Mouse (Mus musculus): Measurements from ENCODE around the gene Lpin2. TPM values are rescaled to one million over a fixed set of nuclear protein-coding genes. Genes with fewer than 3 reads are reported as not detected.

The Lpin2 gene
- polyA plus RNA-seq, 2 experiments = 31.4 to 36.1 TPM

- WGBS = 88% methylated on average over 9 of the region's 9 CpGs
- Histone ChIP-seq H3K9me3 (ENCODE audit: control insufficient read depth, low read length) (no peaks in the 10 kb centered on the region), H3K36me3 (ENCODE audit: control insufficient read depth, insufficient read depth, low read length) (peaks cover 89% of the 10 kb centered on the region), H3K27ac (replicated peaks; ENCODE audit: low read depth, low read length) (no peak overlapping the region), H3K9ac (ENCODE audit: low read depth, low read length, severe bottlenecking) (no peak overlapping the region), H3K4me3 (replicated peaks; ENCODE audit: low read length) (no peak overlapping the region), H3K4me2 (replicated peaks; ENCODE audit: low read depth, low read length, severe bottlenecking) (no peak overlapping the region), H3K4me1 (ENCODE audit: control insufficient read depth, insufficient read depth, low read length) (no peaks in the 10 kb centered on the region), H3K27me3 (ENCODE audit: control insufficient read depth, insufficient read depth, low read length) (no peaks in the 10 kb centered on the region)
- DNase-seq (ENCODE audit: low spot score) (no peak), ATAC-seq (ENCODE audit: low FRiP score, low read depth) (no peak)
- TF ChIP-seq POLR2A (IDR thresholded peaks at IDR 0.05; ENCODE audit: borderline replicate concordance, extremely low read depth, insufficient read depth, insufficient read length) = no peak
Observed at GRCm38 (mm10) chr17:71240811-71241210, 58.5 kb downstream of the Lpin2 start.

DNA sequence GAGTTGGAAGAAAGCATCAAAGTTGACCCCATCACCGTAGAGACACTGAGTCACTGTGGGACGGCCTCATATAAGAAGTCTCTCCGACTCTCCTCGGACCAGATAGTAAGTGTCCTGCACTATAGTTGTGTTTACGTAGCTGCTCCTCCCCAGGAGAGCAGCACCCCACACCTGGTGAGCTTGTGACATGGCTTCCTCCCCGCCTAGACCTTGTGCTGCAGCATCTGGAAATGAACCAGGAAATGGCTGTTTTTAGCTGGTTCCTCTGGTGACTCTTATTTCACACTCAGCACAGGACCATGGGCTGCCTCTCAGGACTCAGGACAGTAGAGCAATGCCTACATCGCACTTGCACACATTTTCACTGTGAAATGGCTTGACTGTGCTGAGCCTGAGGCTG, 60.3 kb downstream of the Lpin2 start:
- Histone ChIP-seq H3K27ac (replicated peaks; ENCODE audit: low read depth, low read length) (no peak overlapping the region), H3K9ac (ENCODE audit: low read depth, low read length, severe bottlenecking) (no peak overlapping the region), H3K4me1 (ENCODE audit: control insufficient read depth, insufficient read depth, low read length) (peaks cover 2% of the 10 kb centered on the region; the same call in 1 of the 2 replicates), H3K9me3 (ENCODE audit: control insufficient read depth, low read length) (no peaks in the 10 kb centered on the region), H3K36me3 (ENCODE audit: control insufficient read depth, insufficient read depth, low read length) (peaks cover 92% of the 10 kb centered on the region), H3K4me3 (replicated peaks; ENCODE audit: low read length) (no peak overlapping the region), H3K27me3 (ENCODE audit: control insufficient read depth, insufficient read depth, low read length) (no peaks in the 10 kb centered on the region), H3K4me2 (replicated peaks; ENCODE audit: low read depth, low read length, severe bottlenecking) (no peak overlapping the region)
- TF ChIP-seq POLR2A (IDR thresholded peaks at IDR 0.05; ENCODE audit: borderline replicate concordance, extremely low read depth, insufficient read depth, insufficient read length) = no peak
- 94% methylated on average over 7 of the region's 7 CpGs for WGBS
- DNase-seq (ENCODE audit: low spot score) (no peak), ATAC-seq (ENCODE audit: low FRiP score, low read depth) (no peak)

DNA sequence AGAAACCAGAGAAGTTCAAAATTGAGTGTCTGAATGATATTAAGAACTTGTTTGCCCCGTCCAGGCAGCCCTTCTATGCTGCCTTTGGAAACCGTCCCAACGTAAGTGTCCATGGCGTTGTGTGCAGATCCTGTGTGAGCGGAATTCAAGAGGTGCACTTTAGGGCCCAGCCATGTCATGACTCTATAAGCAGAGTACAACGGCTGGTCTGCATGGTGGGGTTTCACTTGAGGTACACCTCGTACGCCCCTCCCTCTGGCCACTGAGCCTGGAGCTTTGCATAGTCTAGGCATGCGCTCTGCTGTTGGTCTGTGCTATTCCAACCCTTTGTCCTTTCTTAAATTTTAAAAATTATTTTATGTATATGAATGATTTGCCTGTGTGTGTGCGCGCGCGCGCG, 62.8 kb downstream of the Lpin2 start:
- ATAC-seq (ENCODE audit: low FRiP score, low read depth) (no peak), DNase-seq (ENCODE audit: low spot score) (no peak)
- Histone ChIP-seq H3K36me3 (ENCODE audit: control insufficient read depth, insufficient read depth, low read length) (peaks cover 81% of the 10 kb centered on the region), H3K27me3 (ENCODE audit: control insufficient read depth, insufficient read depth, low read length) (no peaks in the 10 kb centered on the region), H3K4me1 (ENCODE audit: control insufficient read depth, insufficient read depth, low read length) (peaks cover 6% of the 10 kb centered on the region; the same call in 1 of the 2 replicates), H3K27ac (replicated peaks; ENCODE audit: low read depth, low read length) (no peak overlapping the region), H3K4me2 (replicated peaks; ENCODE audit: low read depth, low read length, severe bottlenecking) (no peak overlapping the region), H3K9me3 (ENCODE audit: control insufficient read depth, low read length) (no peaks in the 10 kb centered on the region), H3K9ac (ENCODE audit: low read depth, low read length, severe bottlenecking) (no peak overlapping the region), H3K4me3 (replicated peaks; ENCODE audit: low read length) (no peak overlapping the region)
- 97% methylated on average over 15 of the region's 15 CpGs for WGBS
- TF ChIP-seq POLR2A (IDR thresholded peaks at IDR 0.05; ENCODE audit: borderline replicate concordance, extremely low read depth, insufficient read depth, insufficient read length) = no peak

GRCm38 (mm10) chr17:71246022-71246421, 63.7 kb downstream of the Lpin2 start:
- H3K9ac ChIP-seq (ENCODE audit: low read depth, low read length, severe bottlenecking) = no peak overlapping the region
- no peaks in the 10 kb centered on the region for H3K27me3 ChIP-seq (ENCODE audit: control insufficient read depth, insufficient read depth, low read length)
- ATAC-seq (ENCODE audit: low FRiP score, low read depth) (no peak), DNase-seq (ENCODE audit: low spot score) (no peak)
- WGBS = 92% methylated on average over 4 of the region's 4 CpGs
- peaks cover 15% of the 10 kb centered on the region for H3K4me1 ChIP-seq (ENCODE audit: control insufficient read depth, insufficient read depth, low read length)
- TF ChIP-seq POLR2A (IDR thresholded peaks at IDR 0.05; ENCODE audit: borderline replicate concordance, extremely low read depth, insufficient read depth, insufficient read length) = no peak
- peaks cover 80% of the 10 kb centered on the region for H3K36me3 ChIP-seq (ENCODE audit: control insufficient read depth, insufficient read depth, low read length)
- H3K4me3 ChIP-seq (replicated peaks; ENCODE audit: low read length) = no peak overlapping the region
- no peaks in the 10 kb centered on the region for H3K9me3 ChIP-seq (ENCODE audit: control insufficient read depth, low read length)
- no peak overlapping the region for H3K4me2 ChIP-seq (replicated peaks; ENCODE audit: low read depth, low read length, severe bottlenecking)
- H3K27ac ChIP-seq (replicated peaks; ENCODE audit: low read depth, low read length) = no peak overlapping the region

GRCm38 (mm10) chr17:71248963-71249362, 66.6 kb downstream of the Lpin2 start:
- no peak overlapping the region for H3K4me3 ChIP-seq (replicated peaks; ENCODE audit: low read length)
- H3K4me1 ChIP-seq (ENCODE audit: control insufficient read depth, insufficient read depth, low read length) = peaks cover 45% of the 10 kb centered on the region
- H3K27me3 ChIP-seq (ENCODE audit: control insufficient read depth, insufficient read depth, low read length) = no peaks in the 10 kb centered on the region
- no peak overlapping the region for H3K4me2 ChIP-seq (replicated peaks; ENCODE audit: low read depth, low read length, severe bottlenecking)
- H3K9me3 ChIP-seq (ENCODE audit: control insufficient read depth, low read length) = no peaks in the 10 kb centered on the region
- no peak overlapping the region for H3K9ac ChIP-seq (ENCODE audit: low read depth, low read length, severe bottlenecking)
- ATAC-seq (ENCODE audit: low FRiP score, low read depth) (no peak), DNase-seq (ENCODE audit: low spot score) (no peak)
- WGBS = 83% methylated on average over 6 of the region's 6 CpGs
- peaks cover 53% of the 10 kb centered on the region for H3K36me3 ChIP-seq (ENCODE audit: control insufficient read depth, insufficient read depth, low read length)
- TF ChIP-seq POLR2A (IDR thresholded peaks at IDR 0.05; ENCODE audit: borderline replicate concordance, extremely low read depth, insufficient read depth, insufficient read length) = no peak
- H3K27ac ChIP-seq (replicated peaks; ENCODE audit: low read depth, low read length) = no peak overlapping the region

- ATAC-seq (ENCODE audit: low FRiP score, low read depth) (no peak), DNase-seq (ENCODE audit: low spot score) (no peak)
- Histone ChIP-seq H3K27me3 (ENCODE audit: control insufficient read depth, insufficient read depth, low read length) (no peaks in the 10 kb centered on the region), H3K36me3 (ENCODE audit: control insufficient read depth, insufficient read depth, low read length) (peaks cover 43% of the 10 kb centered on the region), H3K4me3 (replicated peaks; ENCODE audit: low read length) (no peak overlapping the region), H3K9me3 (ENCODE audit: control insufficient read depth, low read length) (no peaks in the 10 kb centered on the region), H3K9ac (ENCODE audit: low read depth, low read length, severe bottlenecking) (no peak overlapping the region), H3K27ac (replicated peaks; ENCODE audit: low read depth, low read length) (no peak overlapping the region), H3K4me1 (ENCODE audit: control insufficient read depth, insufficient read depth, low read length) (peaks cover 51% of the 10 kb centered on the region), H3K4me2 (replicated peaks; ENCODE audit: low read depth, low read length, severe bottlenecking) (no peak overlapping the region)
- no peak for TF ChIP-seq POLR2A (IDR thresholded peaks at IDR 0.05; ENCODE audit: borderline replicate concordance, extremely low read depth, insufficient read depth, insufficient read length)
- WGBS = 69% methylated on average over 2 of the region's 2 CpGs
Observed at GRCm38 (mm10) chr17:71250046-71250445, 67.7 kb downstream of the Lpin2 start.

Data from limb, embryonic 14.5 days (tissue).